Mouse (Mus musculus) kidney, postnatal 14 days (tissue): ENCODE results near the gene Ociad1.
A peak's percentile ranks its signal among the peaks of the same experiment; 100 is the strongest.

ENCODE experiments used
- DNase-seq: peaks from one replicate; pipeline ENCODE4 v3.0.0; 2022; ENCODE audit warnings: mixed read lengths

Ociad1 gene

GRCm38 (mm10) chr5:73339779-73340722 is 47.5 kb downstream of the Ociad1 start:
- DNase-seq: no peak

GRCm38 (mm10) chr5:73340723-73341235 is 48.2 kb downstream of the Ociad1 start, which contains the start of gene Ociad2:
Gene Ociad2, minus strand, starts transcription at chr5:73341028.
- no peak for DNase-seq

- DNase-seq: no peak
Observed at GRCm38 (mm10) chr5:73342701-73343355, 50.2 kb downstream of the Ociad1 start.

DNA sequence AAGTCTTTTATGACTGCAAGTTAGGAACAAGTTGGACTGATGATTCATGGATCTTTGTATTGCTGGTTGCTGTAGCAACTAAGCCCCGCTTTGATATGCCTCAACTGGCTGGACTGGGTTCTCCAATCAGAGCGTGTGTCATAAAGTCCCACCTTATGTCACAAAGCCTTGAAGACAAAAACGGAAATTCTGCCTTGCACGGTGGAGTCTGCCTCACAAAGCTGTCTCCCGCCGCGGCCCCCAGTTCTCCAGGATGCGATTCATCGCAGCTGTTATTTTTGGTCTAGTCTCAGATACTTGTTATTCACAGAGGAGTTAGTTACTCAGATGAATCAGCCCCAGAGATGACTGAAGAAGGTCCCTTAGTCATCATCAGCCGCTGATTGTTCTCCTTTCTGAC is 51.7 kb downstream of the Ociad1 start:
- peak; percentile 19 for DNase-seq

DNA sequence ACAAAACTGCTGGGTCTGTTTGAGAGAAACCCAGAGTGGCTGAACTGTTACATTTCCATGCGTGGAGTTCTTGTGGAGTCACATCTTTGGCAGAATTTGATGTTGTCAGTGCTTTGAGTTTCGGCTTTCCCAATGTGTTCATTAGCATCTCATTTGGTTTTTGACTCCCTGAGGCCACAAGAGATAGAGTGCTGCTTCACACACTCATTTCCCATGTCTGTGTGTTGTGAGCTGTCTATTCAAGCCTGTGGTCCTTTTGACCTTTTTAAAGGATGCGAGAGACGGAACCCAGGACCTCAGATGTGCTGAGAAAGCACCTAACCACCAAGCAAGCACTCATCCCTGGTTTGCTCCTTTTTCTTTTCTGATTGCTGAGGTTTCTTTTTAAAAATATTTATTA is 52.7 kb downstream of the Ociad1 start:
- DNase-seq: no peak

- DNase-seq: peak; percentile 9
Observed at GRCm38 (mm10) chr5:73349514-73349913, 56.9 kb downstream of the Ociad1 start.

GRCm38 (mm10) chr5:73351796-73352195 is 59.2 kb downstream of the Ociad1 start:
- DNase-seq: no peak

DNA sequence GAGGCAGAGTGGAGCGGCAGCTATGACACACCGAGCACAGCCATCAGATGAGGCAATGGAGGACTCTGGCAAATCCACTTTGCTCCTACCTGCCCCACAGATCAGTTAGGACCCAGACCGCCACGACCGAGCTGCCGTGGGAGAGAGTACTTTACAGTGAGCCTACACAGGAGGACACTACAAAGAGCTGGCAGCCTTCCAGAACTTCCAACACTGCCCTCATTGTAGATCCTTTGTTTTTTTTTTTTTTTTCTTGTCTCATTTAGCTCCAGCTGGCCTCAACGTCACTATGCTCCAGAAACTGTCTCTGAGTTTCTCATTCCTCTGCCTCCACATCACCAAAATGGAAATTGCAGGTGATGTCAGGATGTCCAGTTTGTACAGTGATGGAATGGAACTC is 60.9 kb downstream of the Ociad1 start:
- no peak for DNase-seq

- DNase-seq: no peak
Observed at GRCm38 (mm10) chr5:73353978-73354377, 61.4 kb downstream of the Ociad1 start.

DNA sequence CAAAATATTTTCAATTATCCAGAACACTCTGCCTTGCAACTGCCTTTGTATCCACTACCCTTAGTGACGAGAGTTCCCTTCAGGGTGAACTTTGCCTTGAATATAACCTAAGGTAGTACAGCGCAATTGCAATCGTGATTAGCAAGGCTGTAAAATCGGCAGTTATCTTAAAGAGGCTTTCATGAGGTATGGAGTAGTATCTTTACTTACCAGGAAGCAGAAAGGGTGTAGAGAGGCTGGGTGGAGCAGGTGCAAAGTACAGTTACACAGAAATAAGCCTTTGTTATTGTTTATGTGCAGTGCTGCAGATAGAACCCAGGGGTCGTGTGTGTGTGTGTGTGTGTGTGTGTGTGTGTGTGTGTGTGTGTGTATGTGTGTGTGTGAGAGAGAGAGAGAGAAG is 62.8 kb downstream of the Ociad1 start:
- DNase-seq: no peak

DNA sequence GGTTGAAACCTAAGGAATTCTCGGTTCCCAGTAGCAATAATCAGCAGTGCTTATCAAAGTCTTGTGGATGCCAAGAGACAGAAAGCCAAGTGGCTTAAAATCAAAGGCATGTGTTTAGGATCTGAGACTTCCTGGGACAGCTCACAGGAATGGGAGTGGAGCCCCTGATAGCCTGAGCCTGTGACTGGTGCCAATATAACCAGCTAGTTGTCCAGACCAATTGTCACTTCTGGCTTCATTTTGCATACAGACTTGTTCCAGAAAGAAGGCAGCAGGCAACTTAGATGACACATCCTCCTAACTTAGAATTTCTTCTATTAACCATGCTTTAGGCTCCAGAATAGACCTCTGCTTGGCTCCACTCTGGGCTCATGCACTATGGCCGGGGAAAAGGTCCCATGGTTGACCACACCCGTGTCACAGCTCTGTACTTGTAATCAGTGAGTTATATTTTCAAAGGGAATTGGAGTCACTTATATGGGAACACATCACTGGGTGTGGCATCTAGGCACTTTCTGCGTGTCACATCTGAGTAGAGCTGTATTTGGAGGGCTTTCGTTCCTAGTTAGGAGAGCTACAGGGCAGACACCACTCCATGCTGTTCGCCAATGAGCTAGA is 66.7 kb downstream of the Ociad1 start:
- DNase-seq: no peak

GRCm38 (mm10) chr5:73359752-73360141 is 67.2 kb downstream of the Ociad1 start:
- DNase-seq: no peak

GRCm38 (mm10) chr5:73360240-73360639 is 67.7 kb downstream of the Ociad1 start:
- no peak for DNase-seq

DNA sequence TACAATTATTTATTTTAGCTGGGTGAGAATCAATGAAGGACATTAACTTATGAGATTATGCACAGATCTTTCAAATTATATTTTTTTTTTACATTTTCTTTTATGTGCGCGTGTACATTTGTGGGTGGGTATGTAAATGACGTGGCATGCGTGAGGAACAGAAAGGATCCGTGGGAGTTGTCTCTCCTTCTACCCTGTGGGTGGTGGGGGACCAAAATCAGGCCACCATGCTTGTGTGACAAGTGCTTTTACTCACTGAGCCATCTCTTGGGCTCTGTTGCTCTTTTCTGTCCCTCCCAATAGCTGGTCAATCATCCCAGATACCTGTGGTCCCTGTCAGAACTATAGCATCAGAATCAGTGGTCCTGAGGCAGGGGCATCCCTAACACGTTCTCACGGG is 69.8 kb downstream of the Ociad1 start:
- no peak for DNase-seq

GRCm38 (mm10) chr5:73362791-73363190 is 70.2 kb downstream of the Ociad1 start:
- no peak for DNase-seq
